Mouse (Mus musculus): Measurements from ENCODE around the gene Ptov1. TPM values are rescaled to one million over a fixed set of nuclear protein-coding genes. Genes with fewer than 3 reads are reported as not detected.
A peak's percentile ranks its signal among the peaks of the same experiment; 100 is the strongest.

The Ptov1 gene
- total and polyA plus RNA-seq, 3 experiments = 155 to 293 (median 172) TPM

DNA sequence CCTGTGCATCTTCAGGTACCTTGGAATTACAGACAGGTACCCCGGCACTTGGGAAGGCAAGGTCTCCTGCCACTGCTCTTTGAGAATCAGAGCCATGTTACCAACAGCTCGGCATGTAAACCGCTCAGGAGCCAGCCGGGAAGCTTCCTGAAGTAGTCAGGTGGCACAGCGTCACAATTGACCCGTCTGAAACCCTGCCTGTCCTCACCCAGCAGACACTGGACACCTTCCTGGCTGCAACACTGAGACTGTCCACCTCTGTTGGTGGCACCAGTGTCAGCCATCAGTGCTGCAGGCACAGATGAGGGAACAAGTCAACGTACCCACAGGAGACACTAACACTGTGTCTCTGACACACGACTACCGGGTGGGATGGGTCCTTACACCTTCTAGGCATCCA is 45.7 kb upstream of the Ptov1 start:
- TF ChIP-seq EP300 (IDR thresholded peaks at IDR 0.05; ENCODE audit: insufficient read depth, low read depth, low read length) (no peak), POLR2A (IDR thresholded peaks at IDR 0.05; ENCODE audit: insufficient read depth, low read depth, low read length) (no peak), CTCF (IDR thresholded peaks at IDR 0.05) (no peak)
- Histone ChIP-seq H3K79me2 (replicated peaks; ENCODE audit: control insufficient read depth, insufficient read depth, low read length) (0 out of 2 replicates have a peak, but pooled peaks cover under 1% of the 10 kb centered on the region), H3K27me3 (ENCODE audit: control insufficient read depth, insufficient read depth, low read length) (no peaks in the 10 kb centered on the region), H3K4me3 (no peak overlapping the region), H3K36me3 (ENCODE audit: control insufficient read depth, insufficient read depth, low read length) (no peaks in the 10 kb centered on the region), H3K4me1 (ENCODE audit: control insufficient read depth, insufficient read depth, low read length) (peaks cover 1% of the 10 kb centered on the region; the same call in 1 of the 2 replicates), H3K9ac (ENCODE audit: low read depth, low read length) (no peak overlapping the region), H3K27ac (no peak overlapping the region)
- DNase-seq = no peak
- 92% methylated on average over 9 of the region's 9 CpGs for WGBS
- intact Hi-C loops (cut with DNase I) = no loop called here

DNA sequence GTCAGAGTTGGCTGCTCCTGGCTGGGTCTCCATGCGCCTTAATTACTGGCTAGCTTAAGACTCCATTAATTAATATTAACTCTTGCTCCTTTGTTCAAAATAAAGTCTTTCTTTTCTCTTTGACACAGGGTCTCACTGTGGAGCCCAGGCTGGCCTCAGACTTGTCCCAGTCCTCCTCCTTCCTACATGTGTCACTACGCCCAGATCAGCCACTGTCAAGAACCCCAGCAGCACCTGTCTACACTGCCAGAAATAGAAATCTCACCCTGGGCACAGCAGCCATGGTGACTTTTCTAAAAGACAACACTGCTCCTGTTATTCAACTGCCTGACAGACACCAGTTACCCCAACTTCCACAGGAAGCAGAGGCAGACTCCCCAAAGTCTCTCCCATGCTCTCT is 44.8 kb upstream of the Ptov1 start:
- TF ChIP-seq CTCF (IDR thresholded peaks at IDR 0.05) (no peak), POLR2A (IDR thresholded peaks at IDR 0.05; ENCODE audit: insufficient read depth, low read depth, low read length) (no peak), EP300 (IDR thresholded peaks at IDR 0.05; ENCODE audit: insufficient read depth, low read depth, low read length) (no peak)
- Histone ChIP-seq H3K4me3 (no peak overlapping the region), H3K27me3 (ENCODE audit: control insufficient read depth, insufficient read depth, low read length) (no peaks in the 10 kb centered on the region), H3K79me2 (replicated peaks; ENCODE audit: control insufficient read depth, insufficient read depth, low read length) (no peaks in the 10 kb centered on the region), H3K9ac (ENCODE audit: low read depth, low read length) (no peak overlapping the region), H3K27ac (no peak overlapping the region), H3K36me3 (ENCODE audit: control insufficient read depth, insufficient read depth, low read length) (no peaks in the 10 kb centered on the region), H3K4me1 (ENCODE audit: control insufficient read depth, insufficient read depth, low read length) (peaks cover 1% of the 10 kb centered on the region; the same call in 1 of the 2 replicates)
- intact Hi-C loops (cut with DNase I) = no loop called here
- 90% methylated on average over 2 of the region's 2 CpGs for WGBS
- DNase-seq = no peak

- intact Hi-C loops (cut with DNase I) = no loop called here
- TF ChIP-seq POLR2A (IDR thresholded peaks at IDR 0.05; ENCODE audit: insufficient read depth, low read depth, low read length) (no peak), CTCF (IDR thresholded peaks at IDR 0.05) (no peak), EP300 (IDR thresholded peaks at IDR 0.05; ENCODE audit: insufficient read depth, low read depth, low read length) (no peak)
- Histone ChIP-seq H3K79me2 (replicated peaks; ENCODE audit: control insufficient read depth, insufficient read depth, low read length) (no peaks in the 10 kb centered on the region), H3K36me3 (ENCODE audit: control insufficient read depth, insufficient read depth, low read length) (no peaks in the 10 kb centered on the region), H3K4me3 (no peak overlapping the region), H3K27me3 (ENCODE audit: control insufficient read depth, insufficient read depth, low read length) (no peaks in the 10 kb centered on the region), H3K9ac (ENCODE audit: low read depth, low read length) (no peak overlapping the region), H3K27ac (no peak overlapping the region), H3K4me1 (ENCODE audit: control insufficient read depth, insufficient read depth, low read length) (no peaks in the 10 kb centered on the region)
- no peak for DNase-seq
- WGBS = 77% methylated on average over 15 of the region's 15 CpGs
Observed at GRCm38 (mm10) chr7:44908706-44909476, 39.3 kb upstream of the Ptov1 start.

DNA sequence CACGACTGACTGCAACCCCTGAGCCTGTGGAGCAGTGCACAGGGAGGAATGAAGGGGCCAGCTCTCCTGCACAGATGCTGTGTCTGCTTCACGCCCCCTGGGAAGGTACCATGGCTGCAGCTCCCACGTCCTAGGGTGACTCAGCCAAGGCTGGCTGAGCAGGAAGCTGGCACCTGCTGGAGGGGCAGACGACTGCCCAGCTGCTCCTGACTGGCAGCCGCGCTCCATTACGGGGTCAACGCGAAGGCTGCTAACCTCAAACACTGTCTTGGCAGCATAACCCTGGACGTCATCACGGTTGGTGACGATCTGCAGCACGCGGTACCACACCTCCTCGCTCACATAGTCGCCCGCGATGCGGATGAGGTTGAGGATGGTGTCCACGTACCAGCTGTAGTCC is 35.8 kb upstream of the Ptov1 start:
- TF ChIP-seq POLR2A (IDR thresholded peaks at IDR 0.05; ENCODE audit: insufficient read depth, low read depth, low read length) = no peak
- no peak for TF ChIP-seq EP300 (IDR thresholded peaks at IDR 0.05; ENCODE audit: insufficient read depth, low read depth, low read length)
- TF ChIP-seq CTCF (IDR thresholded peaks at IDR 0.05) = no peak
- Histone ChIP-seq H3K4me1 (ENCODE audit: control insufficient read depth, insufficient read depth, low read length) (no peaks in the 10 kb centered on the region; the same call in 1 of the 2 replicates), H3K27ac (no peak overlapping the region), H3K36me3 (ENCODE audit: control insufficient read depth, insufficient read depth, low read length) (no peaks in the 10 kb centered on the region), H3K79me2 (replicated peaks; ENCODE audit: control insufficient read depth, insufficient read depth, low read length) (no peaks in the 10 kb centered on the region), H3K27me3 (ENCODE audit: control insufficient read depth, insufficient read depth, low read length) (no peaks in the 10 kb centered on the region), H3K9ac (ENCODE audit: low read depth, low read length) (no peak overlapping the region), H3K4me3 (no peak overlapping the region)
- 79% methylated on average over 20 of the region's 20 CpGs for WGBS
- intact Hi-C loops (cut with DNase I) = no loop called here
- DNase-seq = no peak

- peaks cover 4% of the 10 kb centered on the region for H3K4me1 ChIP-seq (ENCODE audit: control insufficient read depth, insufficient read depth, low read length)
- H3K27ac ChIP-seq = no peak overlapping the region
- H3K4me3 ChIP-seq = no peak overlapping the region
- WGBS = 24% methylated on average over 21 of the region's 21 CpGs
- peak in 1 of 2 experiments; percentile 45 for DNase-seq
- peak; percentile 47 for TF ChIP-seq POLR2A (IDR thresholded peaks at IDR 0.05; ENCODE audit: insufficient read depth, low read depth, low read length)
- TF ChIP-seq CTCF (IDR thresholded peaks at IDR 0.05) = peak; percentile 38
- TF ChIP-seq EP300 (IDR thresholded peaks at IDR 0.05; ENCODE audit: insufficient read depth, low read depth, low read length) = no peak
- intact Hi-C loops (cut with DNase I) = no loop called here
- H3K36me3 ChIP-seq (ENCODE audit: control insufficient read depth, insufficient read depth, low read length) = no peaks in the 10 kb centered on the region
- 0 out of 2 replicates have a peak overlapping the region, but pooled peaks have one; percentile 50 for H3K9ac ChIP-seq (ENCODE audit: low read depth, low read length)
- H3K27me3 ChIP-seq (ENCODE audit: control insufficient read depth, insufficient read depth, low read length) = no peaks in the 10 kb centered on the region
- no peaks in the 10 kb centered on the region for H3K79me2 ChIP-seq (replicated peaks; ENCODE audit: control insufficient read depth, insufficient read depth, low read length)
Observed at GRCm38 (mm10) chr7:44901230-44901722, 31.7 kb upstream of the Ptov1 start.

DNA sequence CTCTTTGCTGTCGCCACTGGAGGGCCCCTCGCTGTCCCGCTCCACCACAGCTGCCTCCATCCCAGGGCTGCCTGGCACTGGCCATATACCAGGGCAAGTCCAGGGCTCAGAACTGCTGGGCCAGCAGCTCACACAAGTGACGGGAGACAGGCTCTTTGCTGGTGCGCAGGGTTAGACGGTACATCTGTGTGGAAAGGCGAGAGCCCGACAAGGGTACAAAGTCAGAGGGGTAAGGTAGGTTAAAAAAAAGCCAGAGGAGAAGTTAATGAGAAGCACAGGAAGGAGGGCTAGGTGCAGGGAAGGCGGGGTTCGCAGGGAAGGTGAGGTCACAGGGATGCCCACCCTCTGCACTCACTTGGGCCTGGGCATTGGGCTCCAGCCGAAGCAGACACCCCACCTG is 31.0 kb upstream of the Ptov1 start:
- DNase-seq = no peak
- H3K79me2 ChIP-seq (replicated peaks; ENCODE audit: control insufficient read depth, insufficient read depth, low read length) = no peaks in the 10 kb centered on the region
- no peak for TF ChIP-seq CTCF (IDR thresholded peaks at IDR 0.05)
- TF ChIP-seq EP300 (IDR thresholded peaks at IDR 0.05; ENCODE audit: insufficient read depth, low read depth, low read length) = no peak
- no peak for TF ChIP-seq POLR2A (IDR thresholded peaks at IDR 0.05; ENCODE audit: insufficient read depth, low read depth, low read length)
- no peak overlapping the region for H3K4me3 ChIP-seq
- 94% methylated on average over 11 of the region's 11 CpGs for WGBS
- H3K27me3 ChIP-seq (ENCODE audit: control insufficient read depth, insufficient read depth, low read length) = no peaks in the 10 kb centered on the region
- H3K4me1 ChIP-seq (ENCODE audit: control insufficient read depth, insufficient read depth, low read length) = peaks cover 4% of the 10 kb centered on the region
- no peak overlapping the region for H3K9ac ChIP-seq (ENCODE audit: low read depth, low read length)
- no peak overlapping the region for H3K27ac ChIP-seq
- intact Hi-C loops (cut with DNase I) = no loop called here
- H3K36me3 ChIP-seq (ENCODE audit: control insufficient read depth, insufficient read depth, low read length) = no peaks in the 10 kb centered on the region

Measured in heart, adult 2 months (tissue).